Mouse (Mus musculus): ENCODE results near the gene Olfr318. TPM values are rescaled to one million over a fixed set of nuclear protein-coding genes. Genes with fewer than 3 reads are reported as not detected.
"Not testable (repeated sequence)": the region's sequence is repeated elsewhere in the genome, so short reads cannot be mapped to it uniquely, and the experiment has no call there.

The Olfr318 gene
- not detected in 2 replicates for polyA plus RNA-seq (2011; ENCODE audit: insufficient read length, low read depth, missing spikeins)

DNA sequence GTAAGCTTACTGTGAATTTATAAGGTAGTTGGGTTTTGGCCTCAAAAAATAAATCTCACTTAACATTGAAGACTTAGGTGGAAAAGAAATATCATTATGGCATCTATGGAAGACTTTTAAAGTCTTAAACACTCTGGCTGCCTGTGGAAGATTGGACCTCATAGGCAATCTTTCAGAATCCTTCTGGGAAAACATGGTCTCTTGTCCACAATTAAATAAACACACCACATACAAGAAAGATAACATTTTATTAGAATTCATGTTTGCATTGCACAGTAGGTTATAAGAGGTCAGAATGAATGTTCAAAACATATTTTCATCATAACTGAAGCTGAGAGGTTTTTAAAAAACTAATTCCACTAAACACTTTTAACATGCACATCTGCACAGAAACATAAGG lies at the start of gene Olfr318:
TSS of gene Olfr318 (minus strand) at position 101 of the 400 bp plus-strand sequence.
- H3K4me1 ChIP-seq (ENCODE audit: control insufficient read depth, insufficient read depth, low read length): no peaks in the 10 kb centered on the region
- no peak within 1 kb of the TSS for H3K4me3 ChIP-seq (ENCODE audit: insufficient read depth, low read length)
- TF ChIP-seq CTCF (IDR thresholded peaks at IDR 0.05; ENCODE audit: borderline replicate concordance, insufficient read depth, low read length) (no peak), POLR2A (IDR thresholded peaks at IDR 0.05; ENCODE audit: low read depth, low read length) (no peak)
- H3K27ac ChIP-seq (ENCODE audit: insufficient read depth, low read length): no peak within 1 kb of the TSS

GRCm38 (mm10) chr11:58772888-58773287 lies 49.1 kb upstream of the Olfr318 start, which contains the start of gene Olfr315:
TSS of gene Olfr315 (plus strand) at chr11:58773188.
- Histone ChIP-seq H3K4me3 (ENCODE audit: insufficient read depth, low read length) (no peak within 1 kb of the TSS), H3K27ac (ENCODE audit: insufficient read depth, low read length) (no peak within 1 kb of the TSS), H3K4me1 (ENCODE audit: control insufficient read depth, insufficient read depth, low read length) (no peaks in the 10 kb centered on the region)
- TF ChIP-seq POLR2A (IDR thresholded peaks at IDR 0.05; ENCODE audit: low read depth, low read length) (no peak), CTCF (IDR thresholded peaks at IDR 0.05; ENCODE audit: borderline replicate concordance, insufficient read depth, low read length) (no peak)

GRCm38 (mm10) chr11:58752434-58752833 lies 28.6 kb upstream of the Olfr318 start, which contains the start of gene Olfr316:
TSS of gene Olfr316 (plus strand) at chr11:58752734.
- Histone ChIP-seq H3K4me3 (ENCODE audit: insufficient read depth, low read length) (no peak within 1 kb of the TSS), H3K4me1 (ENCODE audit: control insufficient read depth, insufficient read depth, low read length) (no peaks in the 10 kb centered on the region), H3K27ac (ENCODE audit: insufficient read depth, low read length) (no peak within 1 kb of the TSS)
- no peak for TF ChIP-seq CTCF (IDR thresholded peaks at IDR 0.05; ENCODE audit: borderline replicate concordance, insufficient read depth, low read length)
- no peak for TF ChIP-seq POLR2A (IDR thresholded peaks at IDR 0.05; ENCODE audit: low read depth, low read length)

DNA sequence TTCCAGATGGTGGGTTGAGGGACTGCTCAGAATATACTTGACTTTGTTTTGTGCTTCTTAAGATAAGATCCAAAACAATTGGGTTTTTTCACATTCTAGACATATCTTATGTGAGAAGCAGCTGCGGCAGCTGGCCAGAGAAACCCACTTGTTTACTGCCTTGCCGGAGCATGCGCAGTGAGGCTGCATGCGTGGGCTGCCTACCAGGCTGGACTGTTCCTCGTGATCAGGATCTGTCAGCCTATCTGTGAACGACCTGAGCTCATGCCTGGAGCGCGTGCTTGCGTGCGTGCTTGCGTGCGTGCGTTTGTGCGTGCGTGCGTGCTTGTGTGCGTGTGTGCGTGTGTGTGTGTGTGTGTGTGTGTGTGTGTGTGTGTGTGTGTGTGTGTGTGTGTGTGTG lies 27.3 kb upstream of the Olfr318 start:
- H3K27ac ChIP-seq (ENCODE audit: insufficient read depth, low read length); H3K4me1 ChIP-seq (ENCODE audit: control insufficient read depth, insufficient read depth, low read length); H3K4me3 ChIP-seq (ENCODE audit: insufficient read depth, low read length): not testable (repeated sequence)

DNA sequence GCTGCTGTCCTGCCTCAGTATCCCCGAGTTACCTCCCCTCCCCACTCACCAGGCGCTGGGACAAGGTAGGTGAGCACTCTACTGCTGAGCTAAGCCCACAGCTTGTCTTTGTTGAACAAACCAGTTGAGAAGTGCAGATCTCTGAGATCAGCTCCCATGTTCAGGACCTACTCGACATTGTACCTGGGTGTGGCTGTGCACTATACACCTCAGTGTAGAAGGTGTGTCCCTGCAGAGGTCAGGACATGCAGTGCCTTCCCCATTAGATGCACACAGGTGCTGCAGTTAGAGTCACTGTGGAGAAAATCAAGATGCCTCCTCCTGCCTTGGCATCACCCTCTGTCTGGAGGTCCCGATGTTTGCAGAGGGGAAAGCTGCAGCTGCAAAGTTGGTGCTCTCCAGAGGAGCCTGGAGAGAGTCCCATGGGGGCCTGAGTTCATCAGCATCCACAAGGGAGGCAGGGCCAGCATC lies 15.0 kb upstream of the Olfr318 start, which contains the start of gene Olfr317:
TSS of gene Olfr317 (minus strand) at position 421 of the 471 bp plus-strand sequence.
- Histone ChIP-seq H3K27ac (ENCODE audit: insufficient read depth, low read length) (no peak within 1 kb of the TSS), H3K4me1 (ENCODE audit: control insufficient read depth, insufficient read depth, low read length) (no peaks in the 10 kb centered on the region), H3K4me3 (ENCODE audit: insufficient read depth, low read length) (no peak within 1 kb of the TSS)
- no peak for TF ChIP-seq CTCF (IDR thresholded peaks at IDR 0.05; ENCODE audit: borderline replicate concordance, insufficient read depth, low read length)
- TF ChIP-seq POLR2A (IDR thresholded peaks at IDR 0.05; ENCODE audit: low read depth, low read length): no peak

GRCm38 (mm10) chr11:58733372-58733771 lies 9.6 kb upstream of the Olfr318 start:
- Histone ChIP-seq H3K4me1 (ENCODE audit: control insufficient read depth, insufficient read depth, low read length) (no peaks in the 10 kb centered on the region), H3K27ac (ENCODE audit: insufficient read depth, low read length) (no peak overlapping the region), H3K4me3 (ENCODE audit: insufficient read depth, low read length) (no peak overlapping the region)
- TF ChIP-seq CTCF (IDR thresholded peaks at IDR 0.05; ENCODE audit: borderline replicate concordance, insufficient read depth, low read length): no peak
- TF ChIP-seq POLR2A (IDR thresholded peaks at IDR 0.05; ENCODE audit: low read depth, low read length): no peak

DNA sequence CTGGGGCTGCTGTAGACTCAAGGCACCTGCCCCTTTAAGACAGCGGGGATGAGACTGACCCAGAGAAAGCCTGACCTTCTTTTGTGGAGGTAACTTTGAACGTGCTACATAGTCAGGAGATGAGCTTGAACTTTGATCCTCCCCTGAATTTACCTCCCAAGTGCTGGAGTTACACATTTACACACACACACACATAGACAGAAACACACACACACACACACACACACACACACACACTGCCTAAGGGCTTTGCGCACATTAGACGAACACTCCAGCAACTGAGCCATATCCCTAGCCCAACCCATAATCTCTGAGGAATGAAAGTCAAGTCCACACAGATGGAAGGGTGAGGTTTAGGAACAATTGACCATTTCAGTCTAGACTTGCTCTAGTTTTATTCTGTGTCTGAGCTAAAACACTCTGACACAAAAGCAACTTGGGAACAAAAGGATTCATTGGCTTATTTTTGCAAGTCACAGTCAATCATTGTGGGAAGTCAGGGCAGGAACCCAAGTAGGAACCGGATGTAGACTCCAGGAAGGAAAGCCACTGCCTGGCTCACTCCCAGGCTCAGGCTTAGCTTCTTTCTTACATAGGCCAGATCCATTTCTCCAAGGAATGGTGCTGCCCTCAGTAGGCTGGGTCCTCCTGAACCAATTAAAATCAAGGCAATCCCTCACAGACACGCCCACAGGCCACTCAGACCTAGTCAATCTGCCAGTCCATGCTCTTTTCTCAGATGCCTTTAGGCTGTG lies 4.3 kb upstream of the Olfr318 start:
- not testable (repeated sequence) for H3K4me1 ChIP-seq (ENCODE audit: control insufficient read depth, insufficient read depth, low read length); H3K27ac ChIP-seq (ENCODE audit: insufficient read depth, low read length); H3K4me3 ChIP-seq (ENCODE audit: insufficient read depth, low read length)

GRCm38 (mm10) chr11:58719701-58720100 lies 4.1 kb downstream of the Olfr318 start:
- TF ChIP-seq POLR2A (IDR thresholded peaks at IDR 0.05; ENCODE audit: low read depth, low read length): no peak
- no peak for TF ChIP-seq CTCF (IDR thresholded peaks at IDR 0.05; ENCODE audit: borderline replicate concordance, insufficient read depth, low read length)
- Histone ChIP-seq H3K27ac (ENCODE audit: insufficient read depth, low read length) (no peak overlapping the region), H3K4me3 (ENCODE audit: insufficient read depth, low read length) (no peak overlapping the region), H3K4me1 (ENCODE audit: control insufficient read depth, insufficient read depth, low read length) (no peaks in the 10 kb centered on the region)

DNA sequence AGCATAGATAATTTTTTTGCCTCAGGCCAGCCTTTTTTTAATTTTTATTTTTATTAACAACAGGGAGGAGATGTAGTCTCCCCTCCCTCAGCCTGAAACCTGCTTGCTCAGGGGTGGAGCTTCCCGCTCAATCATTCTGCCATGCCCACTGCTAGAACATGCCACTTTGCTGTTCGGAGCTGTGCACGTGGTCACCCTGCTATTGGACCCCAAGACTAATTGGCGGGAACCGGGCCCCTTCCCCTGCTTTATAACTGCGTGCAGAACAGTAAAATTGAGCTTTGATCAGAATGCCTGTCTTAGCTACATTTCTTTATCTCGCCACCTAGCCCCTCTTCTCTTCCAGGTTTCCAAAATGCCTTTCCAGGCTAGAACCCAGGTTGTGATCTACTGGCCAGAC lies 6.1 kb downstream of the Olfr318 start:
- not testable (repeated sequence) for H3K4me3 ChIP-seq (ENCODE audit: insufficient read depth, low read length); H3K27ac ChIP-seq (ENCODE audit: insufficient read depth, low read length)

DNA sequence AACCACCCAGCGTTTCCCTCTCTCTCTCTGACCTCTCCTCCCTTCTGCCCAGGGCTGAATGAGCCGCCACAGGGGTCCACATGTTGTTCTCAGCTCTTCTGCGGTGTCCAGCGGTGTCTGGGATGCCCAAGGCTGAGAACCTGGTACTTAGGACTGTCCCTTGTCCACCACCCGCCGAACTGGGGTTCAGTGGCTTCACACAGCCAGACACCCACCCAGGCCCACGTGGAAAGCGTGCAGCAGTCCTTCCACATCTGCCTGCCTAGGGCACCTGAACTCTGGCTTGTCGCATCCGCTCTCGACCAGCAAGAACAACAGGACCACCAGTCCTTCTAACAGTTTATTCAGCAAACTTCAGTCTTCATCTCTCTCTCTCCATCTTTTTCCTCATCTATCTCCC lies 14.7 kb downstream of the Olfr318 start:
- no peak overlapping the region for H3K4me3 ChIP-seq (ENCODE audit: insufficient read depth, low read length)
- H3K4me1 ChIP-seq (ENCODE audit: control insufficient read depth, insufficient read depth, low read length): no peaks in the 10 kb centered on the region
- H3K27ac ChIP-seq (ENCODE audit: insufficient read depth, low read length): no peak overlapping the region
- no peak for TF ChIP-seq POLR2A (IDR thresholded peaks at IDR 0.05; ENCODE audit: low read depth, low read length)
- TF ChIP-seq CTCF (IDR thresholded peaks at IDR 0.05; ENCODE audit: borderline replicate concordance, insufficient read depth, low read length): no peak

More for the DNA sequence above, 6.1 kb downstream of the Olfr318 start:
- H3K4me1 ChIP-seq (ENCODE audit: control insufficient read depth, insufficient read depth, low read length): not testable (repeated sequence)

All from embryonic fibroblast, embryonic 13.5 days (primary cell).